Mouse (Mus musculus) monocyte, adult 2 months (primary cell): Measurements from ENCODE around the gene Mcrip1.

ENCODE experiments used
- DNase-seq, 2 experiments: peaks; one replicate each; pipeline ENCODE4 v3.0.0; 2022; ENCODE audit warnings: low spot score in 2 of 2, low read depth in 1 of 2

Mcrip1 gene

DNA sequence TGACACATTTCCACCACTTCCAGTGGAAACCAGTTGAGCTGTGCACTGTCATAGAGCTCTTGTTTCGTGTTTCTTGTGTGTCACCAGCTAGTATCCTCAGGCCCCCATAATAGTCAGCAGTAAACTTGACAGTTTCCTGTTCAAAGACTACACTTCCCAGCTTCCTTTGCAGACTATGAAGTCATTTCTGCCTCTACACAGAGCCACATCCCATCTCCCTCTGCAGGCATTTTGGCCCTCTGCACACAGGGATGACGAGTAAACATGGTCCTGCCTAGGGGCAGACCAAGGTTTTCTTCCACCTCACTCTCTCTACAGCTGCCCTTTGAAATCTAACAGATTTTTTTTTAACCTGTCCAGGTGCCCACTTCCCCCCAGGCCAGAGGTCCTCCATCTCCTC is 2.1 kb downstream of the Mcrip1 start:
- DNase-seq: no peak

DNA sequence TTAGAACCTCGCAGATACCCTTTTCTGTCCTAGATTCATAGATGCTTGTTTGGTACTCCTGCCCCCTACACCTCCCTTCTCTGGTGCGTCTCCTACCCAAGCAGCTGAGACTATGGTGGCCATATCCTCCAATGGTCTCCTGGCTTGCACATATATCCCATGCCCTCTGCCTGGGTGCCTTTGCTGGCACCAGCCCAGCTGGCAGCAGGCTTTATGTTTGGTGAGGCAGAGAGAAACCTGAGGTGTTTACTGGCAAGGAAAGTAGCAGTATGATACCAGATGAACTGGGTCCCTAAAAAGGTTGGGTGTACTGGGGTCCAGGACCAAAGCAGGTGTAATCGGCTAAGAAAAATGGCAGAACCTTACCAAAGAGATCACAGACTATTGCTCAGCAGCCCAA is 3.6 kb downstream of the Mcrip1 start:
- no peak for DNase-seq

DNA sequence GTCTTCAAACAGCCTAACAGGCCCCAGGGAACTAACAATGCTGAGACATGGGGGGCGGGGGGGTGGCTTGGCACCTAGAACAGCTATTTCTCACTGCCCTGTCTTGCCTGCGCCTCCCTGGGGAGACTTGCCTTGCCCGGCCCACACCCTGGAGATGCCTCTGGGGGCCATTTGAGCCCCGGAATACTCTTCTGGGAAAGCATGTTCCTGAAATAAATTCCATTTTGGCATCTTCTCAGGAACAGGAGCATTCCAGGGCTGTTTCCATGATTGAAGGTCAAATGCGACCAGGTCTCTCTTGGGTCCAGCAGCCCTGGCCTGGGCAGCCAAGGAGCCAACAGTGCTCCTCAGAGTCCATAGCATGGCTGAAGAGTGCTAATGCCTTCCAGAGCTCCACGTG is 7.2 kb downstream of the Mcrip1 start:
- no peak for DNase-seq

DNA sequence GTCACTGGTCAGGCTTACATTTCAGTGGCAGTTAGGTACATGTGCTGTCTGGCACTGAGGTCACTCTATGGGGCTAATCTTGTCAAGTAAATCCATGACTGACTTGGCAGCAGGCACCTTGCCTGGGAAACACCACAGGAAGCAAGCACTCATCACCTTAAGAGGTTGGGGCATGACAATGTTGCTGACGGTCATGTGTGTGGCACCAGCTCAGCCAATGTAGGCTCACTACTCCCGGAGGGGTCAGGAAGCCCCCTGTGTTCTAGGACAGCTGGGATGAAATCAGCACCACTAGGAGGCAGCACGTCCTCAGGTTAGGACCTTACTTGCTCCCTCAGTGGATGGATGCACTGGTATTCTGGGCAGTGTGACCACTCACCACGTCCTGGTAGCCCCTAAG is 7.6 kb downstream of the Mcrip1 start:
- DNase-seq: no peak

DNA sequence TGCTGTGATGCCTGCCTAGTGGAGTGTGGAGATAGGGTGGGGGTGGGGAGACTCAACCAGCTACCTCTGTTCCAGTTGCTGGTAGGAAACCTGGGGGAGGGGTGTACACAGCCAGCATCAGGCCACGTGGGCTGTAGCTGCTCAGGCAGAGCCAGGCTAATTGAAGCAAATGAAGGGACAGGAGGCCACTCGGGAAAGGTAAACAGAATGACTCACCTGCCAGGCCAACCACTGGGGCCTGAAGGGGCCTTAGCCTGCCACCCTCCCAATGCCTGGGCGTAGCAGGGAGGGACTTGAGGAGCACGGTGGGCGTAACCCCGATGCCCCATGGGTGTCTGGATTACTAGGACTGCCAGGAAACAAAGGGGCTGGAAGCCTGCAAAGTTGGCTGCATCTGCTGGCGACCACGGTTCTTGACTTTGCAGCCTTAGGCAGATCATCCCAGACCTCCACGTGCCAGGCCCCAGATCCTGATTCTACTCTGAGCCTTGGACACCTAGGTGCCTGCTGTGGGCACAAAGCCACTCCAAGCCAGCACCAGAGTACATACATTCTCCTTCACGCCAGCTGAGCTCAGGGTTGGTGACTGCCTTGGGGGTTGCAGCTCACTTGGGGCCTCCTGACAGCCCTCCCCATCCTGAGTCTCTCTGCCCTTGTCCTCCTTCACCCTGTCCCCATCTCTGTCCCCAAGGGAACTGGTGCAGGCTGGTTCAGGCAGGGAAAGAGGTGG is 10.1 kb downstream of the Mcrip1 start:
- DNase-seq: no peak

DNA sequence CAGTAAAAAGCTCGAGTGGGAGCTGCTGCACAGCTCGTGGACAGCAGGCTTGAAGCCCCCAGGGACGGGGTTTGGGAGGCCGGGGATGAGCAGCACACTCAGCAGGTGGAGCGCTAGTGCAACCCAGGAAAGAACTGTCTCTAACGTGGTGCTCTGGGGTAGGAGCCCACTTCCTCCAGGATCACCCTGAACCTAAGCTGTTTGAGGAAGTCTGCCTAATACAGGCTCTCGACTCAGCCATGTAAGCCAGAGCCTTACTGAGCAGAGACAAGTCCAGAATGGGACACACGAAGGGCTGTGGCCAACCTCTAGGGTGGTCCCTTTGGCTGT is 10.6 kb downstream of the Mcrip1 start:
- DNase-seq: no peak

DNA sequence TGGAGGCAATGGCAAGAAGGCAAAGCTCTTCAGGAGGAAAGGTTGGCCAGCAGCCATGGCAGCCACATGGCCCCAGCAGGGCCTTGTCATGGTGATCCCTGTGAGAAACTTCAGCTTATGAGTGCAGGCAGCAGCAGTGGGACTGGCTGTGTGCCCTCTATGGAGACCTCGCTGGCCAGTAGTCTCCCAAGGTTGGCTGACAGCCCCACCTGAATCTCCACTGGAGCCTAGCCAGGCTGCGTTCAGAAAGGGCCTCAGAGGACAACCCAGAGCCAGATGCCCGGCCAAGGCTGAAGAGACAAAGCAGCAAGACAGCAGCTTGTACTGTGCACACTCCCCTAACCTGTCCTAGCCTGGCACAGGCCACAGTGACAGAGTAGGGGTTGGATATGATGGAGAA is 11.0 kb downstream of the Mcrip1 start:
- DNase-seq: no peak

DNA sequence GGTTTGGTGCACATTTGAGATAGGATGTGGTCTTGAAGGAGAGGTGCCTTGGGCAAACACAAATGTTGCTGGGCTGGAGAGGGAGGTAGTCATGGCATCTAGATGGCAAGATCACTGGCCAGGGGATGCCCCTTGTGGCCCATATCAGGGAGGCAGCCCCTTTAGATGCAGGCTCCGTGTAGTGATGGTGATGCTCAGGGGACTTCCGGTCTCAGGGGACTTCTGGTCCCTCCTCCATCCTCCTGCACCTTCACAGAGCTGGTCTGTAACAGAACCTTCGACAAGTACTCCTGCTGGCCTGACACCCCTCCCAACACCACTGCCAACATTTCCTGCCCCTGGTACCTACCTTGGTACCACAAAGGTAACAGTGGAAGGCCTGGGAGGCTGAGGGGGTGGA is 13.7 kb downstream of the Mcrip1 start:
- no peak for DNase-seq

DNA sequence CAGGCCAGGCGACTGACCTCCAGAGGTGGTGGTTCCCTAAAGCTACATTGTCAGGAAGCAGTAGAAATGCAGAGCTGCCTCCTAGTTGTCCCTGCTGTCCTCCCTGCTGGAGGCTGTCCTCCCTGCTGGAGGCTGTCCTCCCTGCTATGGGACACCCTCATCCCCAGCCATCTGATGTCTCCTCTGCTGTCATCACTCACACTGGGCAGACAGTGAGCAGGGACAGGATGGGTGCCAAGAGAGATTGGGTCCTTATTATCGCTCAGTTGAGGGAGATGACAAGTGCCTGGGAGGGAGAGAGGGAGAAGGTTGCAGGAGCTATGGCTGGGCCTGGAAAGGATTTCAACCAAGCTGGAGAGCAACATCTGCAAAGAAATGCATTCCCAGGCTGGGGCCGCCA is 14.4 kb downstream of the Mcrip1 start:
- DNase-seq: no peak

DNA sequence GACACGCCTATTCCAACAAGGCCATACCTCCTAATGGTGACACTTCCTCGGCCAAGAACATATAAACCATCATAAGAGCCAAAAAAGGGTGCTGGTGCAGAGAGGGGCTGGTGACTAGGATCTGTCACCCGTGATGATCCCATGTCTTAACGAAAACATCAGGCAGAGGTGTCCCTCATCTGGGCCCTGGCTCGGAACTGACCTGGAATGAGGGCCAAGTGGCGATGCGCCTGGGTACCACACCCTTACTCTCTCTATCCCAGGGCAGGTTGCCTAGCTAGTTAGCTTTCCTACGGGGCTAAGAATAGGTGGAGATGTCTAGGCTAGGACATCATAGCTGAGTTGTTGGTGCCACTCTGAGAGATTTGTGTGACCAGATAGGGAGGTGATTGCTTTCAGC is 15.4 kb downstream of the Mcrip1 start:
- DNase-seq: no peak

DNA sequence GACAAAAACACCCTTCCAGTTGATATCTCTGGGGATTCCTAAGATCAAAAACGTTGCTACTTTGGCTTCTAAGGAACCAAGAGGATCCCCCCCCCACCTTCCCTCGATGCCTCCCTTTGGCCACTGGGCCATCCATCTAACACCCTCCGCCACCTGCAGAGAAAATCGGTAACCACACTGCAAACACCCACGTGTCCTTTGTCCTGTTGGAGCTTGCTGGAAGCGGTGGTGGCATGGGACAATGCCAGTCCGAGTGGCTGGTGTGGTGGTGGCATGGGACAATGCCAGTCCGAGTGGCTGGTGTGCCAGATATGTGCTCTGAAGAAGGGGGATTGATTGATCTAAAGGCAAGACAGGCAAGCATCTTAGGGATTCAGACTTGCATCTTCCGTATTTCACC is 17.9 kb downstream of the Mcrip1 start:
- no peak for DNase-seq

DNA sequence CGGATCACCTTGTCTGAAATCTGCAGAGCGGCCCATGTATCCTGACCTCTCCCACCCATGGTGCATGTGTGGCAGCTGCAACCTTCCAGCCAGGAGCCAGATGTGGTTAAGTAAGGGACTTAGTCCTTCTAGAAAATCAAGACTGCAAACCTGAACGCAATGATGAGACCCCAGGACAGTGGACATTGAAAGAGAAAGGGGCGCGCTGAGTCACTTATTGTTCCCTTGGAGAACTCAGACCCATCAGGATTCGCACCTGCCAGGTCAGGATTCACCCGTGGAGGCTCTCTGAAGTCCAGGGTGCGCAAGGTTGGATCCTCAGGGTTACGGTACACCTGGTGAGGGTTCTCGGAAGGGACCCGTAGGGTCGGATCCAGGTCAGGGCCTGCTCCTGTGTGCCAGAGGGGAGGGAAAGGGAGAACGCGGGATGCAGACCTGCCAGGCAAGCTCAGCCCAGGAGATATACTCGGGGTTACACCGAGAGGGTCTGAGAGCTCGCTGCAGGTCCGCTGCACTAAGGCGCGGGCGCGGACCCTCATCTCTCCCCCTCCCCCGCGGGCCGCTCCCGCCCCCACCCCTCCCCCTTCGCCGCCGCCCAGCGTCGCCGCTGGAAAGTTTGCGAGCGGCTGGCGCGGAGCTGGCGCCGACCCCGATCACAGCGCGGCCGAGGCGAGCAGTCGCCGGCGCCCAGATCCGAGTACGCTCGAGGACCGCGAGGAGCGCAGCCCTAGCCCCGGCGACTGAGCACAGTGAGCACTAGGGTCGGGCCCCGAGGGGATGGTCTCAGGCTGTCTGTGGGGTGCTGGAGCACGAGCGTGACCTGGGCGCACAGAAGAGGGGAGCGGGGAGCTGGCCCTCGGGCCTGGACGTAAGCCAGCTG is 19.2 kb downstream of the Mcrip1 start, which contains the start of gene Gcgr:
Gene Gcgr (plus strand): TSS at position 615 of the 880 bp plus-strand sequence.
- no peak for DNase-seq

DNA sequence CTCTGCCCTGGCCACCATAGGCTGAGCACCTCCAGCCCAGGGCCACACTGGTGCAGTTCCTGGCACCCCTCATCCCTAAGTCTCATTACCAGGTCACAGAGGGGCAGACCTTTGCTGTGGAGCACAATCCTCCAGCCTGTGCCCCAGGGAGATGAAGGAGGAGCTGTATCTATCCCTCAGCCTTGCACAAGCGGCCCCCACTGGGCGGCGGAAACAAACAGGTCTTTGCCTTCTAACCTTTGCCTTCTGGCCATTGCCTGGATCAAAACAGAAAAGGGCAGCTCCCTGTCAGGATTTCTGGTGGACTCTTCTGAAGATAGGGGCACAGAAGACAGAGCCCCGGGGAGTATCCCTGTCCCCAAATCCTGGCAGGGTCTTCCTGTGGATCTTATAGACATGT is 20.6 kb downstream of the Mcrip1 start:
- no peak for DNase-seq

DNA sequence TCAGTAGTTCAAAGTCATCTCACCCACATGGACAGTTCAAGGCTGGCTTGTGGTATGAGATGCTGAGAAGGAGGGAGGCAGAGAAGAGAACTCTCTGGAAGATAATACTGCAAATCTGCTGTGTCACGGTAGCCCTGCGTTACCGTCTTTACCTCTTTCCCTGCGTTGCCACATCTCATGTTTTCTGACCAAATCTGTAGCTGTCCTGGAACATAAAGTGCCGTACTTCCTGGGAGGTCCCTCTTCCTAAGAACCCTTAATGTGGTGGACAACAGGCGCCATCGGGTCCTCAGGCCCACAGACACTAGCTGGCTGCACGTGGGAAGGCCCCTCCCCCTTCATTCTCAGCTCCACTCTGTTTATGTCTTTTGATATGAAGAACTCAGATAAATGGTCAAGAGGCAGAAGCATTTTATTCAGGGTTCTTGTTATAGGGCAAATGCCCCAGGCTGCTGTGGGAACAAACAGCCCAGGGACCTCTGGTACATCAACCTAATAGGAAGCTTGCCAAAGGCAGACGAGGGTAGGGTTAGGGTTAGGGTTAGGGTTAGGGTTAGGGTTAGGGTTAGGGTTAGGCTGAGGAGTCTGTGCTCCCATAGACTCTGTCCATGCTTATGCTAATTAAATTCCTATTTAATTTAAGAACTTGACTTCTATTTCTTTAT is 21.7 kb downstream of the Mcrip1 start:
- no peak for DNase-seq

DNA sequence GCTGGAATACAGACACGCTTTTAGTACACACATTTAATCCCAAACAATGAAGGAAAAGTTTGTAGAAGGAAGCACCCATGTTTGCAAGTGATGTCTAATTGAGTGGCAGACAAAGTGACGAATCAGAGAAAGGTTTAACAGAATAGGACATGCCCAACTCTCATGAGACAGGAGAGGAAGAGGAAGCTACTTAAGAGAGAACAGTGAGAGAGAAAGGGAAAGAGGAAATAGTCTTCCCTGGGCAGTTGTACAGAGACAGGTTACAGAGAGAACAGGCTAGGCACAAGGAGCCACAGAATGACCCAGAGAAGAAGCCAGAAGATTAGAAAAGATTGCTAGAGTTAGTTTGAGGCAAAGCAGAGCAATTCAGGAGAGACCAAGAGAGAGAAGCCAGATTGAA is 23.6 kb downstream of the Mcrip1 start:
- DNase-seq: no peak

DNA sequence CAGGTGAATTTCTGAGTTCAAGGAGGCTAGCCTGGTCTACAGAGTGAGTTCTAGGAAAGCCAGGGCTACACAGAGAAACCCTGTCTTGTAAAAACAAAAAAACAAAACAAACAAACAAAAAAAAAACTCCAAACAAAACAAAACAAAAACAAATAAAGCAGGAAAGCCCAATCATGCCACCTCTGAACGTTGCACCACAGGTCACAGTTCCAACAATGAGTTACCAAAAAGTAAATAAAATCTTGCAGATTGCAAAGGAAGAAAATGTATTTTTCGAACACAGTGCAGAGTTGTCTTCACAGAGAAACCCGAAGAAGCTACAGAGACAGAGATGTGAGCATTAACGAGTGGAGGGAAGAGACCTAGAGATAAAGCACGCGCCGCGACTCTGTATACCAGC is 26.9 kb downstream of the Mcrip1 start:
- DNase-seq: no peak

DNA sequence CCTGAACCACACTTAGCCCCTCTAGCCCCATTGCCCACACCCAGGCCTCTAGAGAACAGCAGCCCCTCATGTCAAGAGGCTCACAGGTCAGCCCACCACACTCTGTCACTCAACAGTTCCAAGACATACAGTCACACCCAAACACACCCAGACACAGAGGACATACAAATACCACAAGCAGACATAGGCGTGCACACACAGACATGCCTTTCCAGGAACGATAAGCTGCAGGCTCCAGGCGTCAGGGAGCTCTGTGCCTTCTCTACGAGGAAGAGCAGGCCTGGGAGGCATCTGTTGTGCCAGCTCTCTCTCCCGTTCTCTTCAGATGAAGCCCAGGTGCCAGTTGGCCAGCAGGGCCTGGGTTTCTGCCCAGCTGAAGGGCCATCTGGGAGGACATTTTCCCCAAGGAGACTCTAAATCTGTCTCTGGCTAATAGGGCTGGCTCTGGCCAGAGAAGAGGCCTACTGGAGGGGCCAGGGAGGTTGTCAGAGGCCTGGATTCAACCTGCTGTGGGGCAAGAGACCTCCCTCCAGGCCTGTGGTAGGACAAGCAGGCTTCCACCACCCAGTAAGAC is 28.5 kb downstream of the Mcrip1 start:
- no peak for DNase-seq

DNA sequence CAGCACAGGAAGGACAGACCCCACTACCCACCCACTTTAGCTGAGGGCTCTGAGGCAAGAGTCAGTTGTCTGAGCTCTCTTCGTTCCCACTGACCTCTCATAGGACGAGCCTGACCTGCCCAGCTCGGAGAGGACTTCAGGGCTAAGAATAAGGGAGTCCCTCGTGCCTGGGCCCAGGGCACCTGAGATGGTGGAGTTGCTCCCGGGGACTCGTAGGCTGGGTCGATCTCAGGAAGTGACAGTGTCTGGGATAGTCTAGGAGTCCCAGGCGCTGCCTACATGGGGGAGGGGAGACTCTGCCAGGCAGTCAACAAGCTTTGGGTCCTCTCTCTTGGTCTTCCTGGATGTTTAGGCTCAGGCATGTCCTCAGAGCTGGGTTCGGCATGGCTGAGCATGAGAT is 29.0 kb downstream of the Mcrip1 start:
- no peak for DNase-seq

DNA sequence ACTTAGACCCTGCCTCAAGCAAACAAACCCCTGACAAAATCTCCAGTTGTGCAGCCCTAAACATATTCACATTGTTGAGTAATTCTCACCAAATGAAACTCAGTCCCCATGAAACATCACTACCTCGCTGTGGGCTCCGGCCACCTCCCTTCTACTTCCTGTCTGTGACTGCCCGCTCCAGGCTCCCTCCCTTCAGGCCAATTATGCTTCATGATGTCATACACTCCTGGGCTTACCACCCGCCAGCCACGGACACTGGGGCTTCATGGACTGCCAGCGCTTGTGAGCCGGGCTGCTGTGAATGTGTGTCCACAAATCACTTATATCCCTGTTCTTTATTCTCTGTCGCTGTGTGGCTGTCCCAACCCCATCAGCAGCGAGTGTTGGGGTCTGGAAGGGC is 29.8 kb downstream of the Mcrip1 start:
- peak; percentile 65 to 67 for DNase-seq

DNA sequence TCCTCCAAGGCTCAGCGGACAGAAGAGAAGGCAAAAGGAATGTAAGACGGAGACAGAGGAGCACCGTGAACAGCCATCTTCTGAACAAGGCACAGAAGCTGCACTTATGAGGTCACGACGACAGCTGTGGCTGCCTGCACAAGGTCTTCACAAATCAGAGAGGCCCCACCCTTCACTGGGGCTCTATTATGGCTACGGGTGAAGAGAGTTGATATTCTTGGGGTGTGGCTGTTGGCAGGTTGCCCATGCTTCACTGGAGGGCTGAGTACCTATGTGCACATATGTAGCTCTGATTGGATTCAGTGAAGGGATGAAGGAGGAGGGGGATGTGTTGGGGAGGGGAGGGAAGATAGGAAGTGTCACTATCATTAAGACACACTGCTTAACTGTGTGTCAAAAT is 31.0 kb downstream of the Mcrip1 start:
- DNase-seq: no peak

DNA sequence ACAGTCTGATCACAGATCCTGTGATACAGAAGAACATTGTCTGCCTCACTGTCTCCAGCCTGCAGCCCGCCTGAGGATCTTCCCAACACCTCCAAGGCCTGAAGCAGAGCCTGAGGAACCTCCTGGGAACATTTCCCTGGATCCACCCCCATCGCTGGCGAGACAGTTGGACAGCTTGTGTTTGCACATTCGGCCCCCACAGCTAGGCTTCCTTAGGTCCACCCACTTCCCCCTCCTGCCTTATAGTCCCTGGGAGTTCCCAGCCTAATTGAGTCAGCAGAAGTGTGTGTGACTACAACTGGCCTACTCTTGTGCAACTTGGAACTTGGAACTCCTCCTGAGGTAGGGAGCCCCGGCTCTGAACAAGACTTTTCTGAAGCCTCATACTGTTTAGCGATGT is 31.5 kb downstream of the Mcrip1 start:
- peak; percentile 61 to 63 for DNase-seq

DNA sequence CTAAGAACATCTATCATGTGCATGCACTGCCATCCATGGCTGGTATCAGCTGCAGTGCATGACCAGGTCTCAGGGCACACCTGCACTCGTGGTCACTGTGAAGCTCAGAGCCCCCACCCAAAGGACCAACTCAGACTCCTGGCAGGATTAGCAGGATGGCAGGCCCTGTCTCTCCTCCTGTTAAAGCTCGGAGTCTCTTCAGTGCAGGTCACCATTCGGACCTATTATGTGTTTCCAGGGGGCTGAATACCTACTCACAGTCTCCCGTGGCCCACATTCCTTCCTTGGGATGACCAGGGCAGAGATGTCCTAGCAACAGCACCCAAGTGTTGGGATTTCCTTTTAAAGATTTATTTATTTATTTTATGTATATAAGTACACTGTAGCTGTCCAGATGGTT is 32.4 kb downstream of the Mcrip1 start:
- no peak for DNase-seq
